Mouse (Mus musculus) embryo, embryonic 11.5 days (tissue): ENCODE results near the gene Ppp2r5e.

Source experiments
- DNase-seq: peaks from one replicate; pipeline ENCODE4 v3.0.0-alpha.2; 2012; ENCODE audit warnings: low read depth, low spot score

Ppp2r5e gene

DNA sequence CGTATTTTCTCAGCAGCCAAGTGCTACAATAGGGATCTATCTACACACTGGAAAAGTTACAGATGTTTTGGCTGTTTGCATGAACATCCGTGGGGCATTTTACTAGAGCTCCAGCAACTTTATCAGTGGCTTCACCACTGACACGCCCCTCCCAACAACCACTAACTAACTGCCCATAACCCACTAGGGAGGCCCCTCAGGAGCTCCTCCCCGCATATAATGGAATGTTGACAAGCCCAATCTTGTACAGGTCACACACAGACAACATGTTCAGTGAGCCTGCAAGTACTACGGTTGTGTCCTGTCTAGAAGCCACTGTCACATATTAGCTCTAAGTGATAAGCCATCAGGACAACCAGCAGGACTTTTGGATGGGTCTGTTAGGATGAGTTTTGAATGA lies 18.8 kb downstream of the Ppp2r5e start:
- DNase-seq: no peak

DNA sequence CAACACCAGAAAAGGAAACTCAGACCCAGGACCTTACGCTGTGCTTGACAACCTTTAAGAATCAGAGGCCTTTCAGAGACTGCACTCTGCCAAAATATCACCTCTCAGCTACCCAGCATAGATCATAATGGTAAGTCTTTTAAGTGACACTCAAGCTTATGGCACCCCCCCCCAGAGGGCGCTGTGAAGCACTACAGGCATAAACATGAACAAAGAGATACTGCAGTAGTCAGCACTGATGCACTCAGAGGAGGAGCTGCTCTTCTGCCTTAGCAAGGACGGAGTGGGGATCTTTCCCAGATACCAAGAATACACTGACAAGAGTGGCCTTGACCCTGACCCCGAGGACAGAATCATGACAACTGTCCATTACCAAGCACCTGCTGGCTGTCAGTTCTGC lies 23.8 kb downstream of the Ppp2r5e start:
- no peak for DNase-seq

DNA sequence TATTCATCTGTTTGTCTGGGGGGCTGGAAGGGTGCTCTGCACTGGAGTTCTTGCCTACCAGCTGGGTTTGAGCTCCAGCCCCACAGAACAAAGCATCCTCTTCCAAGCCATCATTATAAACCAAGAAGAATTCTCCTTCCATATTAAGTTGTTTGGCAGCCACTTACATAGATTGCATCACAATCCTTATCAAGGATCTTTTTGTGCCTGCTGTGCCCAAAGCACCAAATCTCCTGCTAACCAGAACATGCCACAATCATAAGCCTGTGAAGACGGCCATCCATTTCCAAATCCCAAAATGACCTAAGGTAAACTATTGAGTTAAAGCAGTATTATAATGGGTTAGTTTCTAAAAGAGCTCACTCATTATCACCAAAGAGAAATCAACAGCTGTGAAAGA lies 25.9 kb downstream of the Ppp2r5e start:
- no peak for DNase-seq

DNA sequence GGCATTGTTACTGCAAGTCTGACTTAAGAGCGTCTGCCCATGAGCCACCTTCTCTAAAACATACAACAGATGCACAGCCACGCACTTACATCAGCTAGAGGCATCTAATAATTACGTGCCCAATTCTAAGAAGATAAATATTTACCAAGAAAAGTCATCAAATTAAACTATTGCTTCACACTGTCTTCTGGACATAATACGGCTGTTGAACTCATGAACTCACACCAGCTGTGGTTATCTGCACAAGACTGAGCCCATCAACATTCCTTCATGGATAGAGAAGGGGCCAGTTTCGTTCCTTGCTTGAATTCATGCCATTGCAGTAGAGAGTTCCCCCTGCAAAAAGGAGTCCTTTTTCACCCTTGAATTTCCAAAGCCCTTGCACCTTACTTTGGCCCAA lies 28.3 kb downstream of the Ppp2r5e start:
- no peak for DNase-seq

DNA sequence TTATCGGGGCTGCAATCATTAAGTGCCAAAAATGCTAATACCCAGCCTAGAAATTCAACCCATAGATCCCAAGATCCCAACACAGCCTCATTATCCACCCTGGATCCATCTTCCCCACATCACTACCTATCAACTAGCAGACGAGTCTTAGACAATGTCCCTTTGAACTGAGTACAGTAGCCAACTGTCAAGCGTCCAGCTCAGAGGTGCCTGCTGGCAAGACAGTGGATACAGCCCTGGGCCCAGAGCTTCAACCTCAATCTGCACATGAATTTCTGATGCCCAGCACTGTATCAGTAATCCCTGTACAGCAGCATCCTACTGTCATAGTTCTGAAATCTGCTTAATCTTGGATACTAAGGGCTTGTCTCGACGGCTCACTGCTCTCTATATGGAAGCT lies 30.3 kb downstream of the Ppp2r5e start:
- no peak for DNase-seq

DNA sequence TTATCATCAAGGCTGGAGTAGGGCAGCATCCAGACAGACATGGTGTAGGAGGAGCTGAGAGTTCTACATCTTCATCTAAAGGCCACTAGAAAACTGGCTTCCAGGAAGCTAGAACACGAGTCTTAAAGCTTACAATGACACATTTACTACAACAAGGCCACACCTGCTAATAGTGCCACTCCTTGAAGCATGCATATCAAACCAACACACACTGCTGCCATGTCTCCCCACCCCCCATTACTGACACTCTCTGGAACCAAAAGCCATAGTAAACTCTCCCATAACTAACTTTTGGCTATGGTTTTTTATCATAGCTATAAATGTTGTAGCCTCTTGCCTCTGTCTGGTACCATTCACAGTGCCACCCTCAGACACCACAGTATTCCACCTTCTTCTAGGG lies 31.5 kb downstream of the Ppp2r5e start:
- DNase-seq: no peak

DNA sequence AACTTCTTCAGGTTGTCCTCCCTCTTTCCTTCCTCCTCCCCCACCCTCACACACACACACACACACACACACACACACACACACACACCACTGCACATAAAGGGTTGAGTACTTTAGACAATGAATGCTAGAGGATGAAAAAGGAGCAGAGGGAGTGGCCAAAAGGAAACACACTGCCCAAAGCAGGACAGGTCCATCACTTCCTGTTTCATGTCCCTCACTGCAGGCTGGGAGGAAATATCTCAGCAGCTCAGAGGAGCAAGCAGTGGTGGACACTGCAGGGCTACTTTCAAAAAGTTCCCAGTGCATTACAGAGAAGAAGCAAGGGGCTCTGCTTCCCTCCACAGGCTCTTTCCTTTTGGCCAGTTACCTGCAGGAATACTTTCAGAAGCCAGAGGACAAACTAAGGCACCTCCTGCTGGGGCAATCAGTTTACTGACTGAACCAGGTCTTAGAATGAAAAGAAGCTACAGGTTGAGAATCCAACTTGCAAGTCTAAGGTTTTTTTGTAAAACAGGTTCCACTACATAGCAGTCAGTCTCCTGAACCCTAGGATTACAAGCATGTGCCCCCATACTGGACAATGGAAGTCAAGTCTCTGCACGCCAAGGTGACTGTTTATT lies 32.9 kb downstream of the Ppp2r5e start:
- no peak for DNase-seq

DNA sequence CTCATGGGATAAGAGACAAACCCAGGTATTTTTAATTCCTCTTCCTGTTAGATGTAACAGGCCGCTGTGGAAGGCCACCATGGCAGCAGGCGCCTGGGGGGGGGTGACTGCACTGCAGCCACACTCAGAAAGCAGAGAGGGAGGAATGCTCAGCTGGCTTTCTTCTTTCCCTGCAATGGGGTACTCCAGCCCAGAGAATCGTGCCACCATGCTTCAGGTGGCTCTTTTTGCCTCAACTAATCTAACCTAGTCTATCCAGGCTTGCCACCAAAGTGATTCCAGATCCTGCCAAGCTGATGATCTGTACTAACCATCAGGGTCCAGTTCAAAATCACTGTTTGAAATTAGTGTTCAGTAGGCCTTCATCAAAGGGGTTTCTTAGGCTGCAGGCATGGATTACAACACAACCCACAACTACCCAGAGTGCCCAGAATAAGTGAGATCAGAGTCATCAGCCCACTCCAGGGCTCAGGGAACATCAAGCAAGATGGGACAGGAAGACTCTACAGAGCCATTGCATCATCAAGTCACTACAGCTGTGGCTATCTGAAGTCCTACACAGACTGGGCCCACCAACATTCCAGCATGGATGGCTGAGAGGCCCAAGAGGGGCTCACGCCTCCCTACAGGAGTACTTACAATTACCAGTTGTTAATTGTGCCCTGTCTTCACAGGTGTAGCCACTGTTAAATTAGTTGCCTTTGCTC lies 35.2 kb downstream of the Ppp2r5e start:
- DNase-seq: no peak

DNA sequence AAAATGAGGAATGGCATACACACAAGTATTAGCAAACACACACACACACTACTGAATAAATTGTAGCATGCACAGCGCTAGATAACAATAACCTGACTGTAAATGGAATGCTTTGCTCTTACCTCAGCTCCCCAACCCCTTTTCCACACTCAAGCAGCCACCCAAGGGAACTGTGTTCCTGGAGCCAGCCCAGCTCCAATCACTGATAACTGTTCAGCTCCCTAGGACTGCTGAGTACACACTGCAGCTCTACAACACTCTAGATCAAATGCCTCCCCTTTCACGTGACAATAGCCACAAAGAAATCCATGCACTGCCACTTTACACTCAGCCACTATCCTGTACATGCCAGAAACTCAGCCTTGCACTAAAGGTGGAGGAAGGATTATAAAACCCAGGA lies 36.8 kb downstream of the Ppp2r5e start:
- DNase-seq: no peak

DNA sequence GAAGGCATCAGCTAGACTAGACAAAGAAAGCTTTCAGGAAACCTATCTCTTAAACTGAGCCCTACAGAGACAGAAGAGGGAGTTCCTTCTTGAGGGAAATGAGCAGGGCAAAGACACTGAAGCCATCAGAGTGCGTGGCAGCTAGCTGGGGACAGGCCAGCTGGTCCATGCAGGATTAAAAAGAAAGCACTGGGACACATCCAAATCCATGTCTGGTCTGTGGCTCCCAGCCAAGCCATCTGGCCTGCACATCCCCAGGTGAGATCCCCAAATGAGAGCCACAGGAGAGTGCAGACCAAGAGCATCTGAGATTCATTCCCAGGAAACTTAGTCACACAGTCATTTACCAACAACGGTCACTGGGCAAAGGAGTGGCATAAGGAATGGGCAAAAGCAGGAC lies 38.2 kb downstream of the Ppp2r5e start:
- no peak for DNase-seq

DNA sequence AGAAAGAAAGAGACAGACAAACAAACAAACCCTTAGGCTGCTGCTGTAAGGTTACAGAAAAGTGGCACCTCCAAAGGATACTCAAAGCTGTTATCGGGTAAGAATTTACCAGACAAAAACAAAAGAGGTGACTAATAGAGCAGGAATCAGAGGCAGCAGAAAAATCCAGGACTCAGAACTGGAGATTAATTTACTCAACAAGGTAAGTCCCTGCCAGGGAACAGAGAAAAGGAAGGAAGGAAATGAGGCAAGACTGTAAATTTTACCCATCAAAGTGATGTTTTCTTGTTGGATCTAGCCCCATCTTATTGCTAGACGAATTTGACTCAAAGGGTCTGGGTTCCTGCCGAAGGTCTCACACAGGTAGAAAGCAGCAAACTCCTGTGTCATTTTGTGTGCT lies 41.0 kb downstream of the Ppp2r5e start:
- no peak for DNase-seq

DNA sequence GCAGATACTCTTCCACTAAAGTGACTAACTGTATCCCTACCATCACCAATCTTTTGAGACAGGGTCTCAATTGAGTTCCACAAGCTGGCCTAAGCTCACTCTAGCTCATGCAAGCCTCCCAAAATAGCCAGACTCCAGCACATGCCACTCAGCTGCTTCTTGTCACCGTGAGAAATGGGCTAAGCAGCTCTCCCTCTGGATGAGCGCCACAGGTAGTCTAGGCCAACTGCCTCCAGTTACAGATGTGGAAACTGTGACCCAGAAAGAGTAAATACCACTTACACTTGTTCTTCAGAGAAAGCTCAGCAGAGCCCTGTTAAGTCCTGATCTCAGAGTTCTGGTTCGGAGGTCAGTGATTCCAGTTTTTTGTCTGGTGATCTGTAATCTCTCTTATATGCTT lies 43.7 kb downstream of the Ppp2r5e start:
- DNase-seq: no peak

DNA sequence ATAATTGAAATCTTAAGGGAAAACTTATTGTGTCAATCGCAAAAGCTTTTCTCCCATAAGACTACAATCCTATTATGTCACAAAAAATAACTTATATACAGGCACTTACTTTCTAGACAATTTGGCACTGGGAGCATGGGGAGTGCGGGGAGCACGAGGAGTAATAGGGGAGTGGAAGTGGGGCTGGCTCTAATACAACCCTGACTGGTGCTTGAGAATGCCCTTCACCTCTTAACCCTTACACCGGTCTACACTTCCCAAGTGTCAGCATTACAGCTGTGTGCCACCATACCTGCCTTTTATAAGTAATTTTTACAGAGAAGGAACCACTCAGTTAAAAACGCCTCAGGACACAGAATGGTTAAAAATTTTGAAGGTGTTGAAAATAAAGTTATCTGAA lies 44.4 kb downstream of the Ppp2r5e start:
- no peak for DNase-seq

DNA sequence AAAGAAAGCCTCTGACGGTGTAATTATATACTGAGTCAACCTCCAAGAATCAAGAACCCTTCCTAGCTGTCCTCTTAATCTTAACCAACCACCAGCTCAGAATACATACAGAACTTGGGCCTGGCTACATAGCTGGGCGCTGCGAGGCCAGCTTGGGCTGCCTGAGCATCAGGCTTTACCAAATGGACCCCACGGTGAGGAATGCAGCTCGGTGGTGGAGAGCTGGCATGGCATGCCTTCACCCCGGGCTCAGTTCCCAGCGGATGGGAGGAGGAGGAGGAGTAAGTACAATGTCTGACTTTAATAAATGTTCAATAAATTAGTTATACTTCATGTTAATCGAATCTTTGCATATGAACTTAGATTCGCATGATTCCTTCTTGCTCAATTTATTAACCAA lies 47.0 kb downstream of the Ppp2r5e start:
- DNase-seq: no peak

DNA sequence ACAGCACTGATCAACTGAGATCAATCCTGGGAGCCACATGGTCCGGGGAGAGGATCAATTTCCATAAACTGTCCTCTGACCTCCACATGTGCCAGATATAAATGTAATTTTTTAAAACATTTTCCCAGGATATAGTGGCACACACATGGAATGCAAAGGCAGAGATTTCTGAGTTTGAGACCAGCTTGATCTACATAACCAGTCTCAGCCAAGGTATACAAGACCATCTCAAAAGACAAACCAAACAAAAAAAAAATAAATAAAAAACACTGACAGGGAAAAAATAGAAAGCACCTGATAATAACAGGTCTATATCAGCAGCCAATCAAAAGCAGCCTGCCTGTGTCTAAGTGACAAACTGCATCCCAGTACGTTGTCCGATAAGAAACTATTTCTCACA lies 48.9 kb downstream of the Ppp2r5e start:
- no peak for DNase-seq

DNA sequence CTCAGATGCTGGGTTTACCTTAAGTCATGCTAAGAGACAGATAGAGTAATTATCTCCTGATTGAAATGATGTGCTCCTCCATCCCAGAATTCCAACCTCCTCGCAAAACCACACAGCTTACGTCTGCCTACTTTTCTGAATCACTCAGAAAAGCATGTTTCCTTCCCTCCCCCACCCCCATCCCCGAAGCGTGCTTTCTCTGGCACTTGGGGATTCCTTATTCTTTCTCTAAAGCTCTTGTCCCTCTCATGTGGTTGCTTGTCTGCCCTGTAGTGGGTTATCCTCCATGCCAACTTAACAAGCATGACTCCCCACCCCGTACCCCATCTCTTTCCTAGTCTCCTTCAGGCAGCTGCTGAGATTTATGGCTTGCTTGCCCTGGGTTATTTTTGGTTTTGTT lies 49.8 kb downstream of the Ppp2r5e start:
- DNase-seq: no peak

DNA sequence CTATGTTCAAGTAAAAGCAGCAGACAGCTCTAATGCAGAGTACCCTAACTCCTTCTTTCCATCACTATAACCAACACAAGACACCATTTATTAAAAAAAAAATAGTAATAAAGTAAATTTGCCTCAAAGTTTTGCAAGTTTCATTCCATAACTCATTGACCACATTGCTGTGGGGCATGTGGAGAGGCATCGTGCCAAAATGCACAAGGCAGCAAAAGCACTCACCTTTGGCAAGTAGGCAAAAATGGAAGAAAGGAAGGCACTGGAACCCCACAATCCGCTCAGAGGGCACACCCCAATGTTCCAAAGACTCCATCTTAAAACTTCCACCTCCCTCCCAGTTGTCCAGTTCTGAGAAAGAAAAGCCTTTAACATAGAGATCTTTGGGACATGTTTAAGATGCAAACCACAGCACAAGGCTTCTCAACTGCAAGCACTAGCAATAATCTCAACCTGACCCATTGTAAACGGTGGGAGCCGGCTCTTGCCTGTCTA lies 50.6 kb downstream of the Ppp2r5e start:
- no peak for DNase-seq

DNA sequence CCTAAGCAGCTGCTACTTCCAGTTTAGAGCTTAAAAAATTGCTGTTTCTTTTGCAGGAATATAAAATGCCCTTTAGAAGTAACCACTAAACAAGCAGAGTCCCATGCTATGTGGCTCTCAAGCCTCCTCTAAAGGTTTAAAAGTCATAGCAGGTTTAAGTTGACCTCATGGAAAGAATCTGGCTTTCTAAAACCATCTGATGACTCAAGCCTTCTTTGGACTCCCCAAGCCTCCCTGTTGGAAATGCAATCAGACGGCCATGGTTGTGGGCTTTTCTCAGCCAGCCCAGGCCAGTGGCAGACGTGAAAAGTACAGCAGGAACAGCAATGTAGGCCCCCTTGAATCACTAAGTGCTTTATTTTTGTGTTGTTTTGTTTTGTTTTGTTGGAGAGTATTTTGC lies 51.4 kb downstream of the Ppp2r5e start:
- DNase-seq: no peak

DNA sequence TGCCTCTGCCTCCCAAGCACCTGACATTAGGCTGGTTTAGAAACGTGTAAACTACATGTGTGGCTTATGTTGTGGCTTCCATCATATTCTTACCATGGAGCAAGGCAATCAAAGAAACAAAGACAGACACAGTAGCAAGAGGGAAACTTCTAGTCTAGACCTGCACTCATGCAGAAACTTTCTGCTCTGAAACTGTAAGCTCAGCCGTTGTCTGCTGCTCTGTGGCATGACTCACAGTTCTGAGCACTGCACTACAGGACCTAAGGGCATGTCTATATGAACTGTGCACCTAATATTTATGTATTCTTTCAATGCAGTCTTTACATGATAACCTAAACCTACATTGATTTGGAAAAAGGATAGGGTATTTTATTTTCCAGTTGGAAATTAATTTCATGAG lies 51.8 kb downstream of the Ppp2r5e start:
- DNase-seq: no peak

DNA sequence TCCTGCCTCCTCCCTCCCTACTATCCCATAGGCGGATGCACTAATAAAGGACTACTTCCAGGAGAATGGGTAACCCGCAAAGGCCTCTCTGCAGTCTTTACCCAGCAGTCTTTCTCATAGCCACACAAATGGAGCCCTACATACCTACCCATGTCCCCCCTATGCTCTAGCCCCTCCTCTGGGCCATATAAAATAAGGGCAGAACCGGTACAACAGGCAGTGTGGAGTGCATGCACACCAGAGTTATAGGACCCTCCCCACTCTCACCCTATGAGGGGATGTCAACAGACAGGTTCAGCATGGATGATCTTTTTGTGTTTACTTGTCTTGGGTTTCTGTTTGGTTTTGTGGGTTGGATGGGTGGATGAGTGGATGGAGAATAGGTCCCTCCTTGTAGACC lies 52.7 kb downstream of the Ppp2r5e start:
- no peak for DNase-seq

DNA sequence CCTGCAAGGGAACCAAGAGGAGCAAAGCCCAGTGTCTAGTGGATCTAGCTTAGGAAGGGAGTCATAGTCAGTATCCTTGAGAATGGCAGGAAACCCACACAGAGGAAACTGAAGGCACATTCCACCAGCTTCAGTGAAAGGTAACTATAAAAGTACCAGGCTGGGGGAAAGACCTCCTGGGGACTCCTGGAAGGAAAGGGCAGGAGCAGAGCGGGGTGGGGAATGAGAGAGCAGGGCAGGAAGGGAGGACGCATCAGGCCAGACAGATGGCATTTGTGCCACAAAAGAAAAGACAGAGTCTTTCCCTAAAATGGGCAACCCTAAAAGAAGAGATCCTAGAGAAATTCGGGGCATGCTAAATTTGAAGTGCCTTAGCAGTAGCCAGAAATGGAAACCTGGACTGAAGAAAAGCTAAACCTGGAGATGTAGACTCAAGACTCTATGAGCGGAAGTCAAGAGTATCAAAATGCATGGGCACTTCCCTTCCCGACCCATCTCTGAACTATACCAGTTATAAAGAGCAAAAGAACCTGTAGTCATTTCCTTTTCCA lies 55.3 kb downstream of the Ppp2r5e start:
- no peak for DNase-seq

DNA sequence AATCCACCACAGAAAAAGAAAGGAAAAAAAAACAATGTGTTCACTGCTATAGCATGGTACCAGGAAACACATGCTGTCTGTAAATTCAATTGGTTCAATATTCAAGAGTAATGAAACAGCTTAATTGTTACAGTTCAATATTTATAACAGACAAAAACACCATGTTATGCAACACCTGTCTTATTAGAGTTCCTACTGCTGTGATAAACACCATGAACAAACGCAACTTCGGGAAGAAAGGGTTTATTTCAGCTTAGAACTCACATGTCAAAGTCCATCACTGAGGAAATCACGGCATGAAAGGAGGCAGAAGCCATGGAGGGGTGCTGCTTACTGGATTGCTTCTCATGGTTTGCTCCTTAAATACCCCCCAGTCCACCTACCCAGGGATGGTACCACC lies 56.8 kb downstream of the Ppp2r5e start:
- no peak for DNase-seq

DNA sequence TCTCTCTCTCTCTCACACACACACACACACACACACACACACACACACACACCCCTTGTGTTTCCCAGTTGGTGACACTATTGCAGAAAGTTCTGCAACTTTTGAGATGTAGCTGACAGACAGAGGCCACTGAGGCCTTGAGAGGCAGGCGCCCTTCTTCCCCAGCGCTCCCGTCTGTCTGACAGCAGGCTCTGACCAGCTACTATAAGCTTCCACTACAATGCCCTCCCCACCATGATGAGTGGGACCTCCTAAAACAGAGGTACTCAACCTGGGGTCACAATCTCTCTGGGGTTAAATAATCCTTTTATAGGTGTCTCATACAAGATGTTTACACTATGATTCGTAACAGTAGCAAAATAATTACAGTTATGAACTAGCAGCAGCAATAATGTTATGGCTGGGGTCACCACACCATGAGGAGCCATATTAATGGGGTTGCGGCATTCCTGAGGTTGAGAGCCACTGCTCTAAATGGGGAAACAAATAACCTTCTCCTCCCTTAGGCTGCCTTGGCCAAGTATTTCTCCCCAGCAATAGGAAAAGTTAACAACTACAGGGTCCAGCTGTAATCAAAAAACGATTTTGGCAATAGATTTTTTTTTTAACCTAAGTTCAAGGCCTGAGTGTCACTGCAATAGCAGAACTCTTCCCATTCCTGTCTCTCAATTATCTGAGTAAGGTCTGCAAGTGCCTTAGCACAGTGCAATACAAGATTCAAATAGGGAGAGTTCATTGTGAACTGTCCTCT lies 58.2 kb downstream of the Ppp2r5e start:
- no peak for DNase-seq
